In genomic region chr9:92661938-92662337, GRCm38 (mm10) we compare ENCODE assay signal across 16 mouse cellular contexts.
"Had no signal": no experiment of that assay in that cellular context is flagged by ENCODE, and none has a peak within 500 bp of the region (broad histone marks: within the 10 kb centered on the region; RNA-seq: fewer than 3 reads in every experiment).

No protein-coding gene starts in this region.

- H3K9me3 ChIP-seq: limb, embryonic 15.5 days; liver, embryonic 13.5 days; lung, embryonic 15.5 days; megakaryocyte, embryonic 14.5 days; midbrain, embryonic 12.5 days had no signal

- DNase-seq: kidney, adult 11 months; kidney, adult 9 months; layer of hippocampus, postnatal 36 days; liver, embryonic 13.5 days; liver, postnatal 0 days; lung, postnatal 14 days; right cerebral cortex, postnatal 14 days; thymus, adult 2 months; thymus, postnatal 25 days had no signal

- H3K9ac ChIP-seq: limb, embryonic 15.5 days; liver, embryonic 13.5 days; liver, postnatal 0 days; lung, embryonic 15.5 days; midbrain, embryonic 12.5 days had no signal

- H3K27me3 ChIP-seq: limb, embryonic 15.5 days; liver, embryonic 13.5 days; lung, embryonic 15.5 days; megakaryocyte, embryonic 14.5 days; midbrain, embryonic 12.5 days had no signal

- H3K4me3 ChIP-seq: limb, embryonic 15.5 days; liver, embryonic 13.5 days; lung, embryonic 15.5 days; megakaryocyte, embryonic 14.5 days; midbrain, embryonic 12.5 days had no signal

- H3K4me1 ChIP-seq: limb, embryonic 15.5 days; liver, embryonic 13.5 days; lung, embryonic 15.5 days; megakaryocyte, embryonic 14.5 days; midbrain, embryonic 12.5 days had no signal

- H3K4me2 ChIP-seq: limb, embryonic 15.5 days; liver, embryonic 13.5 days; lung, embryonic 15.5 days; midbrain, embryonic 12.5 days had no signal

- ATAC-seq: hindbrain, postnatal 0 days; liver, postnatal 0 days had no signal

- H3K36me3 ChIP-seq: limb, embryonic 15.5 days; liver, embryonic 13.5 days; lung, embryonic 15.5 days; midbrain, embryonic 12.5 days had no signal

- H3K27ac ChIP-seq: hindbrain, postnatal 0 days; kidney, postnatal 0 days; limb, embryonic 15.5 days; liver, embryonic 13.5 days; lung, embryonic 15.5 days; macrophage; midbrain, embryonic 12.5 days had no signal
